Mouse (Mus musculus) left cerebral cortex, adult 2 months (tissue): Measurements from ENCODE around the gene Rbmxl2. TPM values are rescaled to one million over a fixed set of nuclear protein-coding genes. Genes with fewer than 3 reads are reported as not detected.

Source experiments
- DNase-seq, 2 experiments: peaks; one replicate each; pipeline ENCODE4 v3.0.0; 2021 to 2022; ENCODE audit warnings: low spot score in 2 of 2, mixed read lengths in 1 of 2; ENCODE audit errors: extremely low spot score in 1 of 2
- H3K27ac ChIP-seq: fragments of 200-600 bp; 2 replicates; pipeline ENCODE4 v1.8.1; 2022
- H3K4me3 ChIP-seq: fragments of 200-600 bp; 2 replicates; pipeline ENCODE4 v1.8.1; 2022
- CTCF ChIP-seq: fragments of 200-600 bp; IDR thresholded peaks from 2 replicates; pipeline ENCODE4 v1.8.1; 2022; ENCODE audit warnings: antibody characterized with exemption, mild to moderate bottlenecking, moderate library complexity
- intact Hi-C: fragments of 180-260 bp; cut with DNase I; formaldehyde crosslinking; loops from one replicate; pipeline ENCODE4 v1.15.1; 2025
- long read RNA-seq, 2 experiments: library from polyadenylated mRNA; stranded (forward); transcript quantifications; one replicate each; pipeline ENCODE4 v2.0.0; 2021; ENCODE audit warnings: borderline mapping rate in 2 of 2
- total RNA-seq, 2 experiments: library from RNA; stranded (reverse); gene quantifications; 2 replicates each; pipeline ENCODE4 v1.2.3; 2021

Gene Rbmxl2
- total RNA-seq, result not detected
- long read RNA-seq, experiment 1, result 0 reads
- long read RNA-seq, experiment 2, result 0 reads

- TF ChIP-seq CTCF, result no peak; the same call in 1 of the 2 replicates
- no peak within 1 kb of the TSS for H3K4me3 ChIP-seq
These were observed at the start of gene Rbmxl2 for GRCm38 (mm10) chr7:107209204-107209860. Gene Rbmxl2 (plus strand): TSS chr7:107209445.

GRCm38 (mm10) chr7:107166690-107167089 is 42.6 kb upstream of the Rbmxl2 start, which contains the start of gene Nlrp14:
Gene Nlrp14 (plus strand): TSS chr7:107166990.
- intact Hi-C loops, result no loop called here
- no peak for TF ChIP-seq CTCF
- DNase-seq, result no peak
- no peak within 1 kb of the TSS for H3K4me3 ChIP-seq
- no peak within 1 kb of the TSS for H3K27ac ChIP-seq

More at GRCm38 (mm10) chr7:107209204-107209860, at the start of gene Rbmxl2:
- no peak within 1 kb of the TSS for H3K27ac ChIP-seq
- intact Hi-C loops, result no loop called here
- no peak for DNase-seq

GRCm38 (mm10) chr7:107180406-107180805 is 28.8 kb upstream of the Rbmxl2 start:
- TF ChIP-seq CTCF, result no peak
- Histone ChIP-seq H3K4me3 (no peak overlapping the region), H3K27ac (no peak overlapping the region)
- intact Hi-C loops, result no loop called here
- no peak for DNase-seq

GRCm38 (mm10) chr7:107201817-107202216 is 7.4 kb upstream of the Rbmxl2 start:
- TF ChIP-seq CTCF, result no peak
- Histone ChIP-seq H3K27ac (no peak overlapping the region), H3K4me3 (no peak overlapping the region)
- no peak for DNase-seq
- intact Hi-C loops, result no loop called here

GRCm38 (mm10) chr7:107207843-107208242 is 1.4 kb upstream of the Rbmxl2 start:
- intact Hi-C loops, result no loop called here
- TF ChIP-seq CTCF, result no peak
- Histone ChIP-seq H3K4me3 (no peak overlapping the region), H3K27ac (no peak overlapping the region)
- no peak for DNase-seq

- DNase-seq, result peak in 1 of 2 experiments; percentile 11
- H3K27ac ChIP-seq, result no peak overlapping the region
- intact Hi-C loops, result loop anchor here (10.0 kb wide), 1 partner anchor 535 kb away; no protein-coding TSS in a partner anchor
- H3K4me3 ChIP-seq, result no peak overlapping the region
- TF ChIP-seq CTCF, result no peak
These were observed 906 bp downstream of the Rbmxl2 start for GRCm38 (mm10) chr7:107210126-107210576.

GRCm38 (mm10) chr7:107215723-107216122 is 6.5 kb downstream of the Rbmxl2 start:
- no peak overlapping the region for H3K27ac ChIP-seq
- no peak overlapping the region for H3K4me3 ChIP-seq
- intact Hi-C loops, result loop anchor here (5.0 to 10.0 kb wide), 3 partner anchors 312 to 572 kb away; no protein-coding TSS in a partner anchor
- peak; percentile 68 for TF ChIP-seq CTCF
- DNase-seq, result no peak

GRCm38 (mm10) chr7:107216845-107217244 is 7.6 kb downstream of the Rbmxl2 start:
- DNase-seq, result no peak
- intact Hi-C loops, result loop anchor here (5.0 to 10.0 kb wide), 3 partner anchors 310 to 570 kb away; no protein-coding TSS in a partner anchor
- H3K27ac ChIP-seq, result no peak overlapping the region
- TF ChIP-seq CTCF, result peak; percentile 28
- H3K4me3 ChIP-seq, result no peak overlapping the region

GRCm38 (mm10) chr7:107236854-107237253 is 27.6 kb downstream of the Rbmxl2 start:
- no peak overlapping the region for H3K4me3 ChIP-seq
- no peak for TF ChIP-seq CTCF
- intact Hi-C loops, result loop anchor here (5.0 kb wide), 2 partner anchors 290 to 510 kb away; no protein-coding TSS in a partner anchor
- DNase-seq, result no peak
- no peak overlapping the region for H3K27ac ChIP-seq

- DNase-seq, result no peak
- TF ChIP-seq CTCF, result peak; percentile 45
- Histone ChIP-seq H3K27ac (no peak overlapping the region), H3K4me3 (no peak overlapping the region)
- intact Hi-C loops, result loop anchor here (5.0 kb wide), 2 partner anchors 290 to 510 kb away; no protein-coding TSS in a partner anchor
These were observed 28.3 kb downstream of the Rbmxl2 start for GRCm38 (mm10) chr7:107237498-107237897.

- H3K27ac ChIP-seq, result no peak overlapping the region
- intact Hi-C loops, result no loop called here
- TF ChIP-seq CTCF, result no peak
- DNase-seq, result no peak
- H3K4me3 ChIP-seq, result no peak overlapping the region
These were observed 32.2 kb downstream of the Rbmxl2 start for GRCm38 (mm10) chr7:107241371-107241883.

GRCm38 (mm10) chr7:107250211-107250985 is 41.2 kb downstream of the Rbmxl2 start:
- H3K4me3 ChIP-seq, result no peak overlapping the region
- TF ChIP-seq CTCF, result no peak
- H3K27ac ChIP-seq, result no peak overlapping the region
- DNase-seq, result no peak
- intact Hi-C loops, result no loop called here
